Mouse (Mus musculus) adrenal gland, adult (tissue): ENCODE measurements around the gene Zfp65.
"Not testable (repeated sequence)": the region's sequence is repeated elsewhere in the genome, so short reads cannot be mapped to it uniquely, and the experiment has no call there.

Source experiments
- DNase-seq, 2 experiments: peaks; one replicate each; pipeline ENCODE4 v3.0.0; 2022 to 2023; ENCODE audit warnings: low spot score in 1 of 2; ENCODE audit not compliant: inconsistent age in 2 of 2

Zfp65 gene

GRCm38 (mm10) chr13:67728641-67729318 is at the start of gene Zfp65:
Gene Zfp65, minus strand, starts transcription at chr13:67729173.
- DNase-seq: peak; percentile 66 to 90

GRCm38 (mm10) chr13:67763031-67763768 is 34.2 kb upstream of the Zfp65 start:
- DNase-seq: no peak

DNA sequence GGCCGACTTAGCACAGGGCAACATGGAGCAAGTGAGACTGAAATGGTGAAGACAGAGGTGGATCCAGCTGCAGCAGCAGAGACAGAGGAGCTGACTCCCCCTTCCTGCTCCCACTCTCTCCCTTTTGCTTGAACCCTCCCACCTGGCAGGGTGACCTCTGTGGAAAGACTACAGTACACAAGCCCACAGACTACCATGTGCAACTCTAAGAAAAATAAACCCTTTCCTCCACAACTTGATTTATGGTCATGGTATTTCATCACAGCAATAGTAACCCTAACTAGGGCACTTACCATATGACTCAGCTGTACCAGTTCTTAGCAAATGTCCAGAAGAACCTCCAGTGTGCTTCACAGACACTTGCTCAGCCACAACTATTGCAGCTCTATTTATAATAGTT is 31.0 kb upstream of the Zfp65 start:
- peak in 1 of 2 experiments; percentile 68 for DNase-seq

- peak in 1 of 2 experiments; percentile 25 for DNase-seq
These were observed 26.8 kb upstream of the Zfp65 start for GRCm38 (mm10) chr13:67755761-67756160.

DNA sequence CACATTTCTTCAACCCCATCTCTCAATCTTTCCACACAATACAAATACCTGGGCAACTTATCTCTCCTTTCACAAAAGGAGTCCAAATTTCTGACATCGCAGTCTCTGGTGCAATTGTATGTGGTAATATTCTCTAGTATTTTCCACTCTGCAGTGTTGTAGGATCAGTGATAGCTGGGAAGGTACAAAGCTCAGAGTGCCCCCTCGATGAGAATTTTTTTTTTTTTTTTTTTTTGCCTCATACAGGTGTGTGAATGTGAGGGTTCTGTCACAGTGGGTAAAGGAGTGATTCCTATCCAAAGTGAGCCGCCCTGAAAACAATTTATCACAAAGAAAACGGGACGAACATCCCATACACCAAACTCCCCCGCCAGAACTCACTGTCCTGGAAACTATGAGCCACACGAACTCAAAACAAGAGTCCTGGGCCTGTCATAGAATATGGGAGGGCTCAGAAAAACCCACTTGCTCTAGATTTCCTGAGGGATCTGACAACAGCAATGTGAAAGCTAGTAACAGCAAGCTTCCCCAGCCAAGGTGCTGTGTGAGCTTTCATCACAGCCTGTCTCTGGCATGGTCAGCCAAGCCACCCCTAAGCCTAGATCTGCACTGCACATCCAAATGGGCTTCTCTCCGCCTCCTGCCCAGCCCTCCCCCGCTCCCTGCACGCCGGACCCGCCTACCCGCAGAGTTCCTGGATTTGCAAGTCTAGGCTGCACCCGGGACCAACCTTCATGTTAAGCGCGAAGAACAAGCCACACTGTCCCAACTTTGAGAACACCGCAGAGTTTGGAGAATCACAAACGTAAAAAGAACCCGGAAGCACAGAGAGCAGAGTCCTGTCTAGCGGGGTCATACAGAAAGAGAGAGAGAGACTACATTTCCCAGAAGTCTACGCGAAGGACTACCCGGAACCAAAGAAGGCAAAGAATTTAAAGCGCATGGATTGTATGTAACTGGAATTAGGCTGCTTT is 25.6 kb upstream of the Zfp65 start, which contains the start of gene Zfp85:
Zfp85 (minus strand) TSS at position 896 of the 974 bp plus-strand sequence.
- peak; percentile 82 to 94 for DNase-seq

- DNase-seq: no peak
These were observed 14.9 kb upstream of the Zfp65 start for GRCm38 (mm10) chr13:67743896-67744295.

- no peak for DNase-seq
These were observed 14.0 kb upstream of the Zfp65 start for GRCm38 (mm10) chr13:67742941-67743340.

GRCm38 (mm10) chr13:67734391-67734790 is 5.4 kb upstream of the Zfp65 start:
- DNase-seq: not testable (repeated sequence)

DNA sequence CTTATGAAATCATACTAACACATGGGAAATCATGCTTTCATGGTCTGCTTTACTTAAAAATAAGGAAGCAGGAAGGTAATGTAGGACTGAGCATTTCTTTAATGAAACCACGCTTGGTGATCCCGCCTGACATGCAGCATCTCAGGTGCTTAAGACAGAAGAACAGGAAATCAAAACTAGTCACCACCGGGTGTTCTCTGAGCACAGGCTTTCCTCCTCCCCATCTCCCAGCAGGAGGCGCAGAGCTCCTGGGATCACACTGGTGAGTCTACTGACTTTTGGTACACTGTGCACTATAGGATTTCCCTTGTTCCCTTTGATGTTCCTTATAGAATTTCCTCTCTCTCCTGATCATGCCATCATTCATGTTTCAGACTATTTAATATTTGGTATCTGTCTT is 468 bp upstream of the Zfp65 start:
- peak; percentile 41 to 76 for DNase-seq

GRCm38 (mm10) chr13:67728106-67728505 is 867 bp downstream of the Zfp65 start:
- peak in 1 of 2 experiments; percentile 53 for DNase-seq

- DNase-seq: not testable (repeated sequence)
These were observed 3.6 kb downstream of the Zfp65 start for GRCm38 (mm10) chr13:67725331-67725730.

GRCm38 (mm10) chr13:67723848-67724479 is 5.0 kb downstream of the Zfp65 start:
- DNase-seq: peak; percentile 88 to 96

DNA sequence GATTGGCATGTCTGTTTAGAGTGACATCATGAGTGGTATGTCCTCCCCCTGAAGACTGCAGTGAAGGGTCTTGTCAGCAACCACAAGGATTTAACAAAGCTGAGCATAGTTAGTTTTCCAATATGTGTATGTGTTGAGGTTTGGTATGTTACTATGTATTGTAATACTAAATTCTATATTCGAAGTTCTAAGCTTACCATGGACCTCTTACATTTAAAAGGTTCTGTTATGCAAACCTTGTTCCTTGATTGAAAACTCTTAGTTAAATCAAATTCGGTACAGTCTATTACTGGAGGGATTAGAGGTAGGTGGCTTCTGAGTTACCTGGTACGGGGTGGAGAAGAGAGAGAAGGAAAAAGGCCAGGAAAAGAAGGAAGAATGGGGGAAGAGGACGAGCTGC is 42.0 kb downstream of the Zfp65 start, which contains the start of gene Zfp738:
Zfp738 (minus strand) TSS at position 101 of the 400 bp plus-strand sequence.
- DNase-seq: no peak

DNA sequence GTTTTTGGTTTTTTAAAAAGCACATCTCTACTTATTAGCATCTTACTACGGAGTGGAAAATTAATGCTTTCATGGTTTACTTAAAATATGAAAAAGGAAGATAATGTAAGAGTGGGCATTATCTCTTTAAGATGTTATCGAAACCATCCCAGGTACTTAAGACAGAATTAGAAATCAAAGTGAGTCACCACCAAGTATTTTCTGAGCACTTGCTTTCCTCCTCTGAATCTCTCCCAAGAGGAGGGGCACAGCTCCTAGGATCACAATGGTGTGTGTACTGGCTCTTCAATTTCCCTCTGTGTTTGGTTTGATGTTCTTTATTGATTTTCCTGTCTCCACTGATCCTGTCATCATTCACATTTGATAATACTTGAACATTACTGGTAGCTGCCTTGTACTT is 45.1 kb downstream of the Zfp65 start:
- DNase-seq: peak in 1 of 2 experiments; percentile 31

DNA sequence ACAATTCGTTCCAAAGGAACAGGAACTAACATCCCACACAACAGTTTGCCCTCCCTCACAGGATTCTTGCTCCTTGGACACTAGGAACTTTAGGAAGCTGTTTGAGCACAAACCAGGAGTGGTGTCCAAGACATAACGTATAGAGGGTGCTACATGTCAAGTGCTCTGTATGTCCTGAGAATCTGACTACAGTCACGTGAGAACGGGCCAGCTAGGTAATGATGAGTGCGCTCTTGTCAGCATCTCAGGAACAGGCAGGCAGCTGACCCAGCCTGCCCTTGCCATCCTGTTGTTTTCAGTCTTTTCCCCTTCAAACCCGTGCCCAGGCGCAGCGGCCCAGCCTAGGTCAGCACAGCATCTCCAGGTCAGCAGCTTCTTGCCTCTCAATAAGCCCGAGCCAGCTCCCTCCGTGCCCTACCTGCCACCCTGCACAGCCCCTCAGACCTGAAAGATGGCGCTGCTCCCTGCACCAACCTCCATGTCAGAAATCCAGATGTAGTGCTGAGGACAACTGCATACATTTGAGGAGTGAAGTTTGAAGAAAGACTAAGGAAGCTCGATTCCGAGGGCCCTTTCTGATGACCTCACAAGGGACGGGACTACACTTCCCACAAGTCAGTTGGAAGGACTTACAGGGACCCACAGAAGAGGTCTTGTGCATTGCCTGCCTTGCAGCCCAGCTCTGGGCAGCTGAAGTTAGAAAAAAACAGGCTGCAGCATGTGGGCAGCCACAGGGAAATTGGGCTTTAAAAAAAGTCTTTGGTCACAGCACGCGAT is 45.8 kb downstream of the Zfp65 start:
- peak; percentile 87 to 96 for DNase-seq

DNA sequence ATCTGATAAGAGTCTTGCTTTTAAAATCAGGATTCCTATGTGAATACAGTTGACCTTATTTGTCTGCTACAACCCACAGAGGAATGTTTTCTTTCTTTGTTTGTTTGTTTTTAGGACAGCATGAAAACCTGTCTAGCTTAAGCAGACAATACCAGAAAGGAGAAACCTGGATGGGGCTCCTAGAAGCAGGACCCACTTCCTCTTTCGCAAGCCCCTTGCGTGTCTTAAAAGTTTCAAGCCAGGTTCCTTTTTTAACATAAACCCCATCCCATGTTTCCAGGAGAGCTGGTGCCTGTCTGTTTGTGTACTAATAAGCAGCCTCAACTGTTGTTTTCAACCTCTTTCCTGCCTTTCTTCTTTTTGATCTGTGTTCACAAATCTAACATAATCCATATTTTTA is 54.1 kb downstream of the Zfp65 start:
- DNase-seq: no peak
